Mouse (Mus musculus) liver, adult 2 months (tissue): ENCODE measurements at regions not wholly inside any gene's neighbourhood (a gene's known extent, or its start where the extent isn't known, plus 50 kb on each side); places are given as distances from the start of the nearest gene placed in this dataset.

Source experiments
- DNase-seq: peaks from one replicate; pipeline ENCODE4 v3.0.0-alpha.2; 2011; ENCODE audit warnings: low read depth, low spot score; ENCODE audit errors: extremely low read depth
- H3K27ac ChIP-seq: fragments of 200-500 bp; replicated peaks from 2 replicates; pipeline ENCODE4 v1.5.1; 2012; ENCODE audit warnings: low read depth, mild to moderate bottlenecking, control low read depth, inconsistent platforms, low read length; ENCODE audit not compliant: insufficient read depth
- H3K27me3 ChIP-seq: fragments of 200-500 bp; 2 replicates; pipeline ENCODE4 v1.6.1; 2012; ENCODE audit warnings: mild to moderate bottlenecking, moderate library complexity, low read length, inconsistent platforms; ENCODE audit not compliant: control insufficient read depth, insufficient read depth
- H3K36me3 ChIP-seq: fragments of 200-500 bp; 2 replicates; pipeline ENCODE4 v1.6.1; 2012; ENCODE audit warnings: low read length, inconsistent platforms; ENCODE audit not compliant: control insufficient read depth, insufficient read depth
- H3K4me1 ChIP-seq: fragments of 200-500 bp; 2 replicates; pipeline ENCODE4 v1.6.1; 2011; ENCODE audit warnings: low read length; ENCODE audit not compliant: control insufficient read depth, insufficient read depth
- H3K4me3 ChIP-seq: fragments of 200-500 bp; 2 replicates; pipeline ENCODE4 v1.5.1; 2011; ENCODE audit warnings: low read depth, mild to moderate bottlenecking, control low read depth, low read length, moderate library complexity; ENCODE audit not compliant: insufficient read depth
- H3K79me2 ChIP-seq: fragments of 200-500 bp; 2 replicates; pipeline ENCODE4 v1.6.1; 2012; ENCODE audit warnings: inconsistent platforms, mild to moderate bottlenecking, low read length, moderate library complexity; ENCODE audit not compliant: control insufficient read depth, insufficient read depth
- H3K9ac ChIP-seq: fragments of 200-500 bp; 2 replicates; pipeline ENCODE4 v1.6.1; 2012; ENCODE audit warnings: low read depth, mild to moderate bottlenecking, control low read depth, inconsistent platforms, low read length
- CTCF ChIP-seq: fragments of 200-500 bp; IDR thresholded peaks from 2 replicates; pipeline ENCODE4 v1.5.1; 2011; ENCODE audit warnings: low read depth, low read length, control low read depth
- POLR2A ChIP-seq: fragments of 200-500 bp; IDR thresholded peaks from 2 replicates; pipeline ENCODE4 v1.6.1; 2011; ENCODE audit warnings: low read length, control low read depth; ENCODE audit not compliant: insufficient read depth; ENCODE audit errors: extremely low read depth
- WGBS: fragments of 180-500 bp; shearing (Covaris S2); methylation state at CpG from one replicate; pipeline ENCODE4 v1.1.7; 2018; 5-methylcytosine and 5-hydroxymethylcytosine counted together

DNA sequence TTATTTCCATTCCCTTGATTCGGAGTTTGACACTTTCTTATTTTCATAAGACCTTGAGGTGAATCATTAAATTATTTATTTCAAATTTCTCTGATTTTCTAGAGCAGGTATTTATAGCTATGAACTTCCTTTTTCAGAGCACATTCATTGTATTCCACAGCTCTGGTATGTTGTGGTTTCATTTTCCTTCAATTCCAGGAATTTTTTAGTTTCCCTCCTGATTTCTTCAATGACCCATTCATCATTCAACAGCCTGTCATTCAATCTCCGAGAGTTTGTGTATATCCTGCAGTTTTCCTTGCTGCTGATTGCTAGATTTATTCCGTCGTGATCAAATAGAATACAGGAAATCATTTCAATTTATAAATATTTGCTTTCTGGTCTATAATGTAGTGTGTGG lies 264.7 kb upstream of the Rtl1 start:
- Histone ChIP-seq H3K36me3 (no peaks in the 10 kb centered on the region), H3K79me2 (no peaks in the 10 kb centered on the region), H3K4me1 (no peaks in the 10 kb centered on the region), H3K4me3 (no peak overlapping the region), H3K27me3 (no peaks in the 10 kb centered on the region), H3K9ac (no peak overlapping the region), H3K27ac (no peak overlapping the region)
- TF ChIP-seq POLR2A (no peak), CTCF (no peak)
- DNase-seq, result no peak
- WGBS, result 79% methylated on average over 4 of the region's 4 CpGs

GRCm38 (mm10) chr12:109871021-109871420 lies 270.9 kb upstream of the Rtl1 start:
- no peak overlapping the region for H3K27ac ChIP-seq
- H3K9ac ChIP-seq, result no peak overlapping the region
- no peaks in the 10 kb centered on the region for H3K79me2 ChIP-seq
- H3K27me3 ChIP-seq, result no peaks in the 10 kb centered on the region
- H3K36me3 ChIP-seq, result no peaks in the 10 kb centered on the region
- WGBS, result 86% methylated on average over 14 of the region's 14 CpGs
- H3K4me3 ChIP-seq, result no peak overlapping the region
- TF ChIP-seq POLR2A (no peak), CTCF (no peak)
- DNase-seq, result no peak
- H3K4me1 ChIP-seq, result no peaks in the 10 kb centered on the region

- WGBS, result 78% methylated on average over 7 of the region's 7 CpGs
- TF ChIP-seq POLR2A (no peak), CTCF (no peak)
- H3K79me2 ChIP-seq, result no peaks in the 10 kb centered on the region
- H3K4me3 ChIP-seq, result no peak overlapping the region
- no peak for DNase-seq
- no peaks in the 10 kb centered on the region for H3K27me3 ChIP-seq
- no peaks in the 10 kb centered on the region for H3K36me3 ChIP-seq
- no peaks in the 10 kb centered on the region for H3K4me1 ChIP-seq
- no peak overlapping the region for H3K9ac ChIP-seq
- no peak overlapping the region for H3K27ac ChIP-seq
Measured at GRCm38 (mm10) chr12:109874466-109874865, 274.3 kb upstream of the Rtl1 start.

DNA sequence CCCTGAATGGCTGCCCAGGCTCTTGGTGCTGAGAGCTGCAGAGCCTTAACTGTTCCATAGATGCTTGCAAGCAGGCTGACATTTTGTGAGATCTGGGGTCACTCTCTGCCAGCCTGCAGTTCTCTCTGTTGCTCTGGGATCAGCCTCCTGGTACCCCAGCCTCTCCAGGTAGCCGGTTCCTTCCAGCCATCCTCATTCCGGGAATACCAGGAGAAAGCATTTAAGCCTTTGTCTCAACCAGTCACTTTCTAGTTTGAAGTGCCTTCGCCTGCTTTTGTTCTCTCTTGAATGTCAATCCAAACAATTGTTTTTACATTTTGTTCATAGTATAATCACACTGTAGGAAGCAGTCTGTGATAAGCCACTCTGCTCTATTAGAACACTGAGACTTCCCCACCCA lies 281.0 kb upstream of the Rtl1 start:
- Histone ChIP-seq H3K9ac (no peak overlapping the region), H3K36me3 (no peaks in the 10 kb centered on the region), H3K79me2 (no peaks in the 10 kb centered on the region), H3K4me3 (no peak overlapping the region), H3K27ac (no peak overlapping the region), H3K4me1 (no peaks in the 10 kb centered on the region), H3K27me3 (no peaks in the 10 kb centered on the region)
- no peak for DNase-seq
- TF ChIP-seq CTCF (no peak), POLR2A (no peak)
- WGBS, result 80% methylated on average over 3 of the region's 3 CpGs

GRCm38 (mm10) chr12:109891206-109891605 lies 291.1 kb upstream of the Rtl1 start:
- Histone ChIP-seq H3K9ac (no peak overlapping the region), H3K4me1 (peaks cover 2% of the 10 kb centered on the region; the same call in 1 of the 2 replicates), H3K4me3 (no peak overlapping the region), H3K27ac (no peak overlapping the region), H3K27me3 (no peaks in the 10 kb centered on the region), H3K36me3 (no peaks in the 10 kb centered on the region), H3K79me2 (no peaks in the 10 kb centered on the region)
- no peak for TF ChIP-seq POLR2A
- no peak for TF ChIP-seq CTCF
- DNase-seq, result no peak
- 74% methylated on average over 2 of the region's 2 CpGs for WGBS

DNA sequence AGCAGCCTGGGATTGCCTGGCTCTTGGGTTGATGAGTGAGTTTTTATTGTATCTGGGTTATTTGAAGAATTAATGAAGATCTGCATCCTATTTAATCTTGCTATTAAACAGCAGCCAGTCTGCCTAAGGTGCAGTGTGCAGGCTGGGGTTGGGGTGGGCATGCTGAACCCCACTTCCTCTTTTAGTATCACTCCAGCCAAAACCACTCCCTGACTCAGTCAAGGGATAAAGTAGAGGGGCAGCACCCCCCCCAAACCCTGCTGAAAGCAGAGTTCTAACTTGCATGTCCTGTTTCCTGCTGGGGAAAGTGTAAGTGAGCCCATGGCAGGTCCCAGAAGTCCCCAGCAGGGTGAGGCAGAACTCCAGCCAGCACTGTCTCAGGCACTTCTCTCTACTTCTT lies 292.7 kb upstream of the Rtl1 start:
- H3K9ac ChIP-seq, result no peak overlapping the region
- no peak for TF ChIP-seq POLR2A
- TF ChIP-seq CTCF, result no peak
- H3K36me3 ChIP-seq, result no peaks in the 10 kb centered on the region
- H3K79me2 ChIP-seq, result no peaks in the 10 kb centered on the region
- no peak overlapping the region for H3K27ac ChIP-seq
- H3K4me3 ChIP-seq, result no peak overlapping the region
- peaks cover 2% of the 10 kb centered on the region; the same call in 1 of the 2 replicates for H3K4me1 ChIP-seq
- no peak for DNase-seq
- no peaks in the 10 kb centered on the region for H3K27me3 ChIP-seq
